Mouse (Mus musculus) thymus, adult 2 months (tissue): ENCODE results near the gene Fars2.

Source experiments
- CTCF ChIP-seq: fragments of 200-500 bp; IDR thresholded peaks from 2 replicates; pipeline ENCODE4 v1.5.1; 2012; ENCODE audit warnings: mild to moderate bottlenecking, control low read depth, low read length, moderate library complexity, borderline replicate concordance; ENCODE audit not compliant: control insufficient read depth, poor library complexity, insufficient read depth; ENCODE audit errors: extremely low read depth
- POLR2A ChIP-seq: fragments of 200-500 bp; IDR thresholded peaks from 2 replicates; pipeline ENCODE4 v1.6.1; 2012; ENCODE audit warnings: mild to moderate bottlenecking, low read length, control low read depth, moderate library complexity; ENCODE audit not compliant: control insufficient read depth, poor library complexity, insufficient read depth; ENCODE audit errors: extremely low read depth

DNA sequence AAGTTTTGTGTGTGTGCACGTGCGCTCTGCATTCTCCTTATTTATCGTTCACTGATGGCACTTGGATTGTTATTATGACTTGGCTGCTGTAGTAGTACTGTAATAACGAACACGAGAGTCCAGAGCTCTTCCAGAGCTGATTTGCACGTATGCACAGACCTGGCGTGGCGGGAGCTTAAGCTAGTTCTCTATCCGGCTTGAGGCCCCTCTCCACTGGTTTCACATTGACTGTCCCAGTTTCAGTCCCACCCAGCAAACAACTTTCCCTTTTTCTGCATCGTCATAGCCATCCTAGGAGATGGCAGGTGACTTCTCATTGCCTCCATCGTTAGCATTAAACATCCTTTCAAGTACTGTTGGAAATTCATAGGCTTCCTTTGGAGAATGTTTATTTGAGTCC is 252.2 kb downstream of the Fars2 start:
- no peak for TF ChIP-seq POLR2A
- TF ChIP-seq CTCF = no peak
